Mouse (Mus musculus): ENCODE results near the gene Bpi. TPM values are rescaled to one million over a fixed set of nuclear protein-coding genes. Genes with fewer than 3 reads are reported as not detected.

Bpi gene
- polyA plus RNA-seq (2012) = not detected in 2 replicates

DNA sequence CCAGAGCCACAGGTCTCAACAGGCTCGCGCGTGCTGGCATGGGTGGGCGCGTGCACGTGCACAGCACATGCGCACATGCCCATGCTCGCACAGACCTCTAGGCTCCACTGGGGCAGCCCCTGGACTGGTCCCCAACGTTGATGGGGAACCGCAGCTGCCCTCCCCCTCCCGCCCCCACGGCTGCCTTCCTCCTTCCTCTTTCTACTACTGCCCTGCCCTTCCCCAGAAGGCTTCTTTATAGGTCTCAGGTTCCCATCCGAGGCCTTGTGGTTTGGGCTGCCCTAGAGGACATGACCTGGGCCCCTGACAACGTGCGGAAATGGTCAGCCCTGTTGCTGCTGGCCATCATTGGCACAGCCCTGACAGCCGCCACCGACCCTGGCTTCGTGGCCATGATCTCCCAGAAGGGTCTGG is at the start of gene Bpi:
Gene Bpi, plus strand, starts transcription at position 90 of the 414 bp plus-strand sequence.
- no peak for TF ChIP-seq GATA1 (IDR thresholded peaks at IDR 0.05; ENCODE audit: low read length)

DNA sequence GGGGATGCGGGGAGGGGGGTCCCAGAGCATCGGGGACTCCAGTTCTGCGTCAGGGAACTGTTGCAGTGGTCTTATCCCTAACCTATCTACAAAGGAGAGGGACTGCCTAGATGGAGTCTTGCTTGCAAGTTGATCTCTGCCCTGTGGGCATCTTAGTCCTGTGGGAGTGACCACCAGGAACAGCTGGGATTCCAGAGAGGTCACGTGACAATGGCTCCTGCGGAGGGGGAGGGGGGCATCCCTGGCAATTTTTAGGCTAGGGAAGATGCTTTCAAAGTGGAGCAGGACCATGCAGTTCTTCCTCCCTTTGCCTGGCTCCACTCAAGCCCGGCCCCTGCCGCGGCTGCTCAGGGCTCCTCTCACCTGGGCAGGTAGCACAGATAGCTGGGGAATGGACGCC is 48.1 kb upstream of the Bpi start:
- no peak for TF ChIP-seq GATA1 (IDR thresholded peaks at IDR 0.05; ENCODE audit: low read length)

DNA sequence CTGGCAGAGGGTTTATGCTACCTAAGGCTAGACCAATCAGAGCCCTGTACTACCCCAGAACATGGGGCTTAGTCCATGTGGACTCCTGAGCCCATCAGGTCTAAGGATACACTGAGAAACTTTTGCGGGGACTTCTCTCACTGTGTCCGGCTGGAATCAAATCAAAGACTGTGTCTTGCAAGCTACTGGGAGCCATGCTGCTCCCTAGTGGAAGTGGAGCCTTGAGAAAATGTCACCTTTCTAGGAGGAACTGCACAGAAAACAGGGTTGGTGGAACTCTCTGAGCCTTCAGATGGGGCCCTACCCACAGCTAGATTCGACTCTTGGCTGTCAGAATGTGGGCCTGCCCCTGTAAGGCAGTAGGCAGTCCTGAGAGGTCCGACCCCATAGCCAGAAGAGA is 47.4 kb upstream of the Bpi start:
- TF ChIP-seq GATA1 (IDR thresholded peaks at IDR 0.05; ENCODE audit: low read length) = no peak

DNA sequence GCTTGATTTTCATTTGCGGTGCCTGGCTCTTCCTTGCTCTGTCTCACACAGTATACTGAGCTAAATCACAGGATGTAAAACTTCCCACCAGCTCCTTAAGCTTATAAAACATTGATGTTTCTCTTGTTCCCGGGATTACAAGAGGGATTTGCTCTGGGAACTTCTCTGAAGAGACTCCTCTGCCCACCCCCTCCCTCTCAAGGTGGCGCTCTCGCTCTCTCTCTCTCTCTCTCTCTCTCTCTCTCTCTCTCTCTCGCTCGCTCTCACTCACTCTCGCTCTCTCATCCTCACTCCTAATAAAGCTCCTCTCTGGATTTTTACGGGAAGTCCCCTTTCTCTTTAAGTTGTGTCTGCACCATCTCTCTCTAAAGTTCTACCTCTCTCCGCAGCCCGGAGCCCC is 46.9 kb upstream of the Bpi start:
- no peak for TF ChIP-seq GATA1 (IDR thresholded peaks at IDR 0.05; ENCODE audit: low read length)

DNA sequence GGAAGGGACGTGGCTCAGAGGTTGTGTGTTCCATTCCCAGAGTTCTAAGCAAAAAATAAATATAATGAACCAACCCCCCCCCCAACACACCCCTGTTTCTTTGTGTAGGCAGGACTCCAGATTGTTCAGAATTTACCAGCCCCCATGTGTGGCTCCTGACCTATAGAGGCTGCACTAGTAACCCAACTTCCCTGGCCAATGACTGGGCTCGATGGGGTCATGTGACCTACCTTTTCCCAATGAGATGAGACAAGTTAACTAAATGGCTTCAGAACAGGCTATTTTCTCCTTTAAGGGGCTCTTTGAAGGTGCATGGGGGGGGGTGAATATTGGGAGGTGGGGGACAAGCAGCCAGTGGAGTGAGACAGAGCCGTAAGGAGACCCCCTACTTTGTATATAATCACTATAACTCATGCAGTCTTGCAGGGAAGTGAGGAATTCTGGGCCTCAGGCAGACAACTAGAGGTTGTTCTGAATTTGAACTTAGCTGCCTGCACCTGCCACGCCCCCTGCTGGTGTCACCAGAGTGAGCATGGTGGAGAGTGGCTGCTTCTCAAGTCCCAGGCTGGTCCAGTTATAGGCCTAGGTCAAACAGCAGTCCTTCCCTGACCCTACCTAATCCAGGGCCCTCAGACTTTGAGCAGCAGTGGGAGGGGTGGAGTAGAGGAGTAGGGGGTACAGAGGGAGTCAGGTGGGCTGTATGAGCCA is 46.0 kb upstream of the Bpi start:
- TF ChIP-seq GATA1 (IDR thresholded peaks at IDR 0.05; ENCODE audit: low read length) = no peak

DNA sequence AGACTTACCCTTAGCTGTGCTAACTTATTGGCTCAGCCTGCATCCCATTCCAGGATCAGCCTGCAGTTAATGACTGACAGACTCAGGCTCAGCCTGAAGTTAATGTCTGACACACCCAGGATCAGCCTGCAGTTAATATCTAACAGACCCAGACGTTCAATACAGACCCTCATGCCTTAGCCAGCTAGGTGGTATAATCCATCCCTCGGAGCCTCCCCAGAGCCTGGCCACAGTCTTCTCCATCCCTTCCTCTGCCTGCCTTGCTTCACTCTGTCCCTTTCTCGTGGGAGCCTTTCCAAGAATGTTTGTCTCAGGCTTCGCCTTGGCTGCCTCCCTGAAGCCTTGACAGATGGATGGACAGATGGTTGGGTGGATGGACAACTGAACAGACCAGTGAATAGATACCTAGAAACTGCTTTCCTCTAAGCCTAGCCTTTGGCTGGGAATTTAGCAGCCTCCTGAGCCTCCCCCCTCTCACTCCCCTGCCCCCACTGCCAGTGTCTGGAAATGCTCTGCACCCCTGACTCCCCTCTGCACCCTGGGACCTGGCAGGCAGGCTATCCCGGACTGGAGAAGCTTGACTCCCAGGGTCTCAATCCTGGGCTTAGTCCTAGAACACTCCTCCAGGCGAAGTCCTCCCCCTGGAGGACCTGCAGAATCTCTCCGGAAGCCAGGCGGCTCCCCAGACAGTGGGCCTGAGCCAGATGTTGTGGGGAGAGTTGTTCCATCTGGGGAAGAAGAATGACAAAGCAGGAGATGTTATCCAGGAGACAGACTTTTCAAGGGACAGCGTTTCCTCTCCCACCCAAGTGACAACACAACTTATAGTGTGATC is 42.4 kb upstream of the Bpi start:
- no peak for TF ChIP-seq GATA1 (IDR thresholded peaks at IDR 0.05; ENCODE audit: low read length)

DNA sequence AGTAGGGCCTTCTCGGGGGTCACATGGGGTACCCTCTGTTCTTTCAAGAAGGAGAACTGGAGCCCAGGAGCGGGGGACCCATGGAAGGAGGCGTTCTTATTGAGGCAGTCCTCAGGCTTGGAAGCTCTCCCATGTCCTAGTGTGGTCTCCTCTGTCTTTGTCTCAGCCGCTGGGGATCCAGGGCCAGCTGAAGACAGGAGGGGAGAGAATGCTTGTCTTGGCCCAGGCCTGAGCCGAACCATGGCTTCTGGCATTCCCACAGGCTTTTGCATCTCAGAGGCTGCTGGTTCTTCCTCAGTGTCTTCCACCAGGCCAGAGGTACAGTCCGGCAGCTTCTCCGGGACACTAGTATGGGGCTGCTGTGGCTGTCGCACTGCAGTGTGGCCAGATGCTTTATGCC is 41.4 kb upstream of the Bpi start:
- TF ChIP-seq GATA1 (IDR thresholded peaks at IDR 0.05; ENCODE audit: low read length) = no peak

DNA sequence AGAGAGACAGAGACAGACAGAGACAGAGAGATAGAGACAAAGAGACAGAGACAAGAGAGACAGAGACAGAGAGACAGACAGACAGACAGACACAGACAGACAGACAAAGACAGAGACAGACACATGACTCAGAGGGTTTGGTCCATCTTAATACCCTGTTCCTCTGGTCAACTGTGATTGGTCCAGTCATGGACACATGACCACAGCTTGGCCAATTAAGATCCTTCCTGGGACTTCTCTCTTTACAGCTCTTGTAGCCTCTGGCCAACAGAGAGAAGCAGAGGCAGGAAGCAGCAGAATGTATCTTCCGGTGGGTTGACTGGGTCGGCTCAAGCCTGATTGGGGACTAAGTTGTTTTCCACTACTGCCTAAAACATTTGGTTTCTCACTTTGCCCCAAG is 38.3 kb upstream of the Bpi start:
- TF ChIP-seq GATA1 (IDR thresholded peaks at IDR 0.05; ENCODE audit: low read length) = no peak

DNA sequence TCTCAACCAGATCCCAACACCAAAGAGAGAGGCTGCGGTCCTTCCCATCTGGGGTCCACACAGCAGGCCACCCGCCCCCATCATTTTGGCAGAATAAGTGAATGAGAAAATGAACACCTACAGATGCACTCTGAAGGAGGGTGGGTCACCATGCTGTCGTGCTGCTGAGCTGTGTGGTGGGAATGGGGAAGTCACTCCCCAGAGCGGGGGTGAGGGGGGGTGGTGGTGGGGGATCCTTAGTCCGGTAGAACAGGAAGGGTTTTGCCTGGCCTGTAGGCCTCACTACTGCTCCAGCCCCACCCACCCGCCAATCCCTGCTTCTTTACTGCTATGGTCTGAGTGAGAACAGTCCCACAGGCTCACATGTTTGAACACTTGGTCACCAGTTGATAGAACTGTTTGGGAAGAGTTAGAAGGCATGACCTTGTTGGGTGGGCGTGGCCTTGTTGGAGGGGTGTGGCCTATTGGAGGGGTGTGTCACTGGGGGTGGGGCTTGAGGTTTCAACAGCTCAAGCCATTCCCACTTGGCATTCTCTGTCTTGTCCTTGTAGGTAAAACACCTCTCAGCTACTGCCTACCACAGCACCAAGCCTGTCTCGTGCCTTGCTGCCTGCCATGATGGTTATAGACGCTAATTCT is 36.3 kb upstream of the Bpi start:
- no peak for TF ChIP-seq GATA1 (IDR thresholded peaks at IDR 0.05; ENCODE audit: low read length)

DNA sequence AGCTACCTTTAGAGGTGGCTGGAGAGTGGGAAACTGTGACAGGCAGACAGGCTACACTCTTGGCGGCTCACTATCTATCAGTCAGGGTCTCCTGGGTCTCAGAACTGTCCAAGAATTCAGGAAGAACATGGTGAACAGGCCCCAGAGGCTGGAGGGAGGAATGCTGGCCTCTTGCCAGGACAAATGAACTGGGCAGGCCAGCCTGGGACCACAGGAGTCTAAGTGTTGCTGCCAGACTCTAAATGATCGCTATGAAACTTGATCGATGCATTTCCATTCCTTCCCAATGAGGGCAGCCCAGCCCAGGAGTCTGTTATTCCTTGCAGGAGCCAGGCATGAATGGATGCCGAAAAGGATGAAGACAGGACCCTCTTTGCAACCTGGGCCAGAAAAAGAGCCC is 35.2 kb upstream of the Bpi start:
- TF ChIP-seq GATA1 (IDR thresholded peaks at IDR 0.05; ENCODE audit: low read length) = no peak

DNA sequence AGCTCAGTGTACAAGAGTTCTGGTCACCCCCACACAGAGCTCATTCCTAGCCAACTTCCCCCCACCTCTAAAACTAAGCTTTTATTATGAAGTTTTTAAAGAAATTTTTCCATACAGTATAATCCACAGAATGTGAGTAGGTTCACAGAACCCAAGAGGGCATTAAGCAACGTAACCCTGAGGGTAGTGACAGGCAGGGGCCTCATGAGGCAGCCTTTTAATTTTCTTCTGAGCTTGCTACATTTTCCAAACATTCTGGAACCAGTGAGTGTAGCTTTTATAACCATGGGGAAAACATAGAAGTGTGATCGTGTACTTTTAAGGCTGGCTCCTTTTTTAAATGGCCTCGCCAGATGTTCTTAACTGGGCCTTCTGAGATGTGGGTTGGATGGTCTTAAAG is 34.4 kb upstream of the Bpi start:
- no peak for TF ChIP-seq GATA1 (IDR thresholded peaks at IDR 0.05; ENCODE audit: low read length)

DNA sequence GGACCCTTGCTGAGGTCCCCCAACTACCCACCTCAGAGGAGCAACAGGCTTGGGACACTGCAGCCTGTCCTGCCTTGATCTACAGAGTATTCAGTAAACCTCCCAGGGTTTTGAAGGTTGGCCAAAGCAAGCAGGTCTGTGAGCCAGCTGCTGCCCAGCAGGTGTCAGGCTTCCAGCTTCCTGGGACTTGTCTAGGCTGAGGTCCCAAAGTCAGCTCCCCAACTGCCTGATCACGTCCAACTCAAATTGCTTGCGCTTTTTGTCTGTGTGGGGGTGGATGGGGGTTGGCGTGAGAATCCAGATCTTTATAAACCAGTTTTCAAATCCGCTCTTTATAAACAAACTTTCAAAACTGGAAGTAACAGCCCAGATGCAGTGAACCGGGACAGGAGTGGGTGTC is 32.6 kb upstream of the Bpi start:
- TF ChIP-seq GATA1 (IDR thresholded peaks at IDR 0.05; ENCODE audit: low read length) = no peak

DNA sequence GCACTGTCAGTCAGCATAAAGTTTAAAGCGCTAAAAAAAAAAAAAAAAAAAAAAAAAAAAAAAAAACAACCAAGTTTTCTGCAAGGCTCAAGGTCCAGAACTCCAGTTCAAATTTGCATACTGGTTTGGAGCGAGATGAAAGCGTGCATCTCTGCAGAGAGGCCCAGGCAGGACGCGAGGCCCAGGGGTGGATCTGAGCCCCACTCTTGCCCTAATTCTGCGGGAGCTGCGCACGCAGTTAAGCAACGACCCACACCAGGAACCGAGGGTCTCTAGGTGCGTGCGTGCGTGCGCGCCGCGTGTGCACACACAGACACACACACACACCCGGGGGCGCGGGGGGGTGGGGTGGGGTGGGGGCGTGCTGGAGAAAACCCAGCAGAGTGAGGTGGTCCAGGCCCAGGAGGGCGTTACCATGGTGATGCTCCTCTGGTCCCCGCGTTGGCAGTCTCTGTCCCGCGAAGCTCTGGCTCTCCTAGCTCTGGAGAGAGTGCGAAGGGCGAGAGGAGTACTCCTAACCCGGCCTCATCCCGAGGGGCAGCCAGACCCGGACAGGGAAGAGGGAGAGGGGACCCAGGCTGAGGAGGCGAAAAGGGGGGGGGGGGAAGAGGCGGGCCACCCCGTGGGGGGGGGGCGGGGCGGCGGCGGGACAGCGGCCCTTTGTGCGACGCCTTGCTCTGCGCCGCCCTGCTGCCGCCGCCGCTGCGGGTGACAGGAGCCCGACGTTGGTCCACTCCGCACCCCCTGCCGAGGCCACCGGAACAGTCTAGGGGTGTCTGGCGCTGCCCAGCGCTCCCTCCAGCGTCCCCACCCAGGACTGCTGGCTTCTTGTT is 29.0 kb upstream of the Bpi start, which contains the start of gene D630003M21Rik:
Gene D630003M21Rik, minus strand, starts transcription at position 553 of the 833 bp plus-strand sequence.
- TF ChIP-seq GATA1 (IDR thresholded peaks at IDR 0.05; ENCODE audit: low read length) = no peak

DNA sequence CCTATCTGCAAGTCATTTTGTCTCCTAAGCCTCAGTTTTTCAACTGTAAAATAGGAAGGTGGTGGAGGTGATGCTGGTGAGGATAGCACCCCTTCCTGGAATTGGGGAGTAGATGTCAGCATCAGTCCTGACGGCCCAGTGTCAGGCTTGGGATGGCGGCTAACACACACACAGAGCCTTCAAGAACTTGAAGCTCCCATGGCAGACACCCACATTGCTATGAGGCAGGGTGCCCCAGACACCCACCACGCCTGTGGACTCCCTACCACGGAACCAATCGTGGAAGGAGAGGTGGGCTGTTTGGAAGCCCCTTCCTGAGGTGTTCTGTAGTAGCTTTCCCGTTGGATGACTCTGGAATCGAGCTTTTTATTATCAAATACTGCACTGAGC is 28.4 kb upstream of the Bpi start:
- TF ChIP-seq GATA1 (IDR thresholded peaks at IDR 0.05; ENCODE audit: low read length) = no peak

DNA sequence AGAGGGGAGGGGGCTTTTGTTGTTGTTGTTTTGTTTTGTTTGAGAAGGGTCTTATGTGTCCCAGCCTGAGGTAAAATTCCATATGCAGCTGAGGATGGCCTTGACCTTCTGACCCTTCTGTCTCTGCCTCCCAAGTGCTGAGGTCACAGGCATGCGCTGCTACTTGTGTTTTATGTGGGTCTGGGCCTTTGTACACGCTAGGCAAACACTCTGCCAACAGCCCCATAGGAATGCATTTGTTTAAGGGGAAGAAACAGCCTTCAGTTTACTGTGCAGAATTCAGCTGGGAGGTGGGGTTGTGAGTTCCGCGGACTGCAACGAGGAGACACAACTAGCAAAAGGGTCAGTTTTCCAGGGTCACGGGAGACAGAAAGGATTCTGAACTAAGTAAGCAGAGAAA is 27.3 kb upstream of the Bpi start:
- TF ChIP-seq GATA1 (IDR thresholded peaks at IDR 0.05; ENCODE audit: low read length) = no peak

Data from G1E-ER4 (cell line).